In the genomic region with DNA sequence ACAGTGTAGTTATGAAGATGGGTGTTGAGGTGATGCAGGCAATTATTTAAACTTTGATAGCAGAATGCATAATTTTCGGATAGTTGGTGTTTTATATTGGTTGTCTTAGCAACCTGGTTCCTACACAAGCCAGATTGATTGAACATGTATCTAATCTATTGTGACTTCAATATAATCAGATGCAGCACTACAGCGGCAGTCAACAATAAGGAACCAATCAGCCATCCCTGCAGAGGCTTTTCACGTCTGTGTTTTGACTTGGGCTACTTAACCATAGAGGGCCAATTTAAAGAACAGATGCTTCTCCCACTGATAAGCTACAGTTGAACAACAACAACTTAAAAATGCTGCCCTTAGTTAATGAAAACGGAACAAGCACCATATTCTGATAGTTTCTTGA, we compare ENCODE assay signal across 25 mouse cellular contexts.
DNase-seq lines count a peak whose midpoint lies in the region; ATAC-seq lines count a peak whose summit lies in the region.
"Had no signal": no experiment of that assay in that cellular context is flagged by ENCODE, and none has a peak within 500 bp of the region (broad histone marks: within the 10 kb centered on the region; RNA-seq: fewer than 3 reads in every experiment).

No protein-coding gene starts in this region.

- no peaks in the 10 kb centered on the region for H3K27me3 ChIP-seq in embryonic facial prominence, embryonic 11.5 days (ENCODE audit: control insufficient read depth, insufficient read depth, low read length)
- H3K27me3 ChIP-seq in embryonic facial prominence, embryonic 10.5 days (replicated peaks; ENCODE audit: low read depth, poor library complexity, severe bottlenecking) = no peaks in the 10 kb centered on the region
- H3K27me3 ChIP-seq in hindbrain, embryonic 11.5 days (ENCODE audit: control insufficient read depth, insufficient read depth, low read length) = no peaks in the 10 kb centered on the region
- H3K27me3 ChIP-seq in hindbrain, embryonic 12.5 days = no peaks in the 10 kb centered on the region
- H3K27me3 ChIP-seq in midbrain, embryonic 12.5 days = no peaks in the 10 kb centered on the region
- no peaks in the 10 kb centered on the region for H3K27me3 ChIP-seq in midbrain, embryonic 14.5 days (ENCODE audit: control insufficient read depth, insufficient read depth, low read length)
- H3K27me3 ChIP-seq: CH12.LX; embryonic facial prominence, embryonic 12.5 days; forebrain, embryonic 12.5 days; forebrain, embryonic 15.5 days; Patski had no signal

- H3K36me3 ChIP-seq in embryonic facial prominence, embryonic 11.5 days (replicated peaks; ENCODE audit: control insufficient read depth, insufficient read depth, low read depth, low read length) = no peaks in the 10 kb centered on the region
- H3K36me3 ChIP-seq in embryonic facial prominence, embryonic 10.5 days (replicated peaks) = no peaks in the 10 kb centered on the region
- H3K36me3 ChIP-seq in hindbrain, embryonic 11.5 days (ENCODE audit: control insufficient read depth, insufficient read depth, low read length) = no peaks in the 10 kb centered on the region
- H3K36me3 ChIP-seq in hindbrain, embryonic 12.5 days = no peaks in the 10 kb centered on the region
- H3K36me3 ChIP-seq in midbrain, embryonic 12.5 days = no peaks in the 10 kb centered on the region
- H3K36me3 ChIP-seq in midbrain, embryonic 14.5 days (ENCODE audit: control insufficient read depth, insufficient read depth, low read length) = no peaks in the 10 kb centered on the region
- H3K36me3 ChIP-seq: embryonic facial prominence, embryonic 12.5 days; forebrain, embryonic 12.5 days; forebrain, embryonic 15.5 days; G1E had no signal

- H3K4me1 ChIP-seq in embryonic facial prominence, embryonic 11.5 days (ENCODE audit: control insufficient read depth, insufficient read depth, low read length) = 0 out of 2 replicates have a peak, but pooled peaks cover 2% of the 10 kb centered on the region
- 0 out of 2 replicates have a peak, but pooled peaks cover 4% of the 10 kb centered on the region for H3K4me1 ChIP-seq in embryonic facial prominence, embryonic 10.5 days
- no peaks in the 10 kb centered on the region for H3K4me1 ChIP-seq in hindbrain, embryonic 11.5 days (replicated peaks; ENCODE audit: control insufficient read depth, insufficient read depth, low read length)
- H3K4me1 ChIP-seq in hindbrain, embryonic 12.5 days = no peaks in the 10 kb centered on the region
- peaks cover 3% of the 10 kb centered on the region; the same call in 1 of the 2 replicates for H3K4me1 ChIP-seq in midbrain, embryonic 12.5 days
- no peaks in the 10 kb centered on the region; the same call in 1 of the 2 replicates for H3K4me1 ChIP-seq in midbrain, embryonic 14.5 days (ENCODE audit: control insufficient read depth, insufficient read depth, low read length)
- H3K4me1 ChIP-seq: embryonic facial prominence, embryonic 12.5 days; forebrain, embryonic 12.5 days; forebrain, embryonic 15.5 days had no signal

- H3K4me2 ChIP-seq in embryonic facial prominence, embryonic 11.5 days (ENCODE audit: low read depth, low read length) = no peak overlapping the region
- no peak overlapping the region for H3K4me2 ChIP-seq in hindbrain, embryonic 11.5 days (replicated peaks; ENCODE audit: low read depth, low read length)
- H3K4me2 ChIP-seq in hindbrain, embryonic 12.5 days (replicated peaks) = no peak overlapping the region
- no peak overlapping the region for H3K4me2 ChIP-seq in midbrain, embryonic 12.5 days (replicated peaks)
- no peak overlapping the region for H3K4me2 ChIP-seq in midbrain, embryonic 14.5 days (ENCODE audit: low read length)
- H3K4me2 ChIP-seq: embryonic facial prominence, embryonic 12.5 days; forebrain, embryonic 12.5 days; forebrain, embryonic 15.5 days had no signal

- WGBS in embryonic facial prominence, embryonic 11.5 days = 41% methylated on average over 4 of the region's 4 CpGs
- WGBS in embryonic facial prominence, embryonic 10.5 days = 50% methylated on average over 4 of the region's 4 CpGs
- 29% methylated on average over 4 of the region's 4 CpGs for WGBS in hindbrain, embryonic 11.5 days
- WGBS in hindbrain, embryonic 12.5 days = 30% methylated on average over 4 of the region's 4 CpGs
- WGBS in midbrain, embryonic 12.5 days = 26% methylated on average over 4 of the region's 4 CpGs
- WGBS in midbrain, embryonic 14.5 days = 12% methylated on average over 4 of the region's 4 CpGs

- no peak for ATAC-seq in embryonic facial prominence, embryonic 11.5 days (replicated peaks; ENCODE audit: insufficient number of reproducible peaks, low FRiP score, low TSS enrichment, low read depth)
- ATAC-seq in hindbrain, embryonic 11.5 days (ENCODE audit: low FRiP score) = peak; percentile 69
- no peak; the same call in 1 of the 2 replicates for ATAC-seq in hindbrain, embryonic 12.5 days (ENCODE audit: low FRiP score)
- peak; percentile 75; the same call in 1 of the 2 replicates for ATAC-seq in midbrain, embryonic 12.5 days (ENCODE audit: low FRiP score, low read depth)
- no peak for ATAC-seq in midbrain, embryonic 14.5 days (ENCODE audit: low FRiP score, low TSS enrichment)
- ATAC-seq: activated CD4-positive, CD25-positive, alpha-beta regulatory T cell, adult 4 months; CD4-positive, CD25-positive, alpha-beta regulatory T cell, adult 4 months; forebrain, embryonic 15.5 days; forebrain, postnatal 0 days; Patski had no signal

- H3K27ac ChIP-seq in embryonic facial prominence, embryonic 11.5 days (replicated peaks; ENCODE audit: low read depth, low read length) = no peak overlapping the region
- H3K27ac ChIP-seq in embryonic facial prominence, embryonic 10.5 days (replicated peaks) = no peak overlapping the region
- no peak overlapping the region for H3K27ac ChIP-seq in hindbrain, embryonic 11.5 days (ENCODE audit: low read depth, low read length)
- no peak overlapping the region for H3K27ac ChIP-seq in hindbrain, embryonic 12.5 days
- H3K27ac ChIP-seq in midbrain, embryonic 12.5 days (replicated peaks) = no peak overlapping the region
- H3K27ac ChIP-seq in midbrain, embryonic 14.5 days (replicated peaks; ENCODE audit: low read depth, low read length) = no peak overlapping the region
- H3K27ac ChIP-seq: embryonic facial prominence, embryonic 12.5 days; forebrain, embryonic 12.5 days; forebrain, embryonic 15.5 days had no signal

- no peak overlapping the region for H3K4me3 ChIP-seq in embryonic facial prominence, embryonic 11.5 days (ENCODE audit: low read depth, low read length)
- H3K4me3 ChIP-seq in embryonic facial prominence, embryonic 10.5 days = no peak overlapping the region
- H3K4me3 ChIP-seq in hindbrain, embryonic 11.5 days (ENCODE audit: low read depth, low read length) = no peak overlapping the region
- H3K4me3 ChIP-seq in hindbrain, embryonic 12.5 days = no peak overlapping the region
- H3K4me3 ChIP-seq in midbrain, embryonic 12.5 days = no peak overlapping the region
- H3K4me3 ChIP-seq in midbrain, embryonic 14.5 days (replicated peaks; ENCODE audit: low read depth, low read length) = no peak overlapping the region
- H3K4me3 ChIP-seq: embryonic facial prominence, embryonic 12.5 days; forebrain, embryonic 12.5 days; forebrain, embryonic 15.5 days had no signal

- no peaks in the 10 kb centered on the region for H3K9me3 ChIP-seq in embryonic facial prominence, embryonic 11.5 days (replicated peaks; ENCODE audit: control insufficient read depth, low read length)
- no peaks in the 10 kb centered on the region for H3K9me3 ChIP-seq in embryonic facial prominence, embryonic 10.5 days
- no peaks in the 10 kb centered on the region for H3K9me3 ChIP-seq in hindbrain, embryonic 11.5 days (ENCODE audit: control insufficient read depth, low read length)
- H3K9me3 ChIP-seq in hindbrain, embryonic 12.5 days (replicated peaks) = no peaks in the 10 kb centered on the region
- no peaks in the 10 kb centered on the region for H3K9me3 ChIP-seq in midbrain, embryonic 12.5 days
- H3K9me3 ChIP-seq in midbrain, embryonic 14.5 days (ENCODE audit: control insufficient read depth, low read length) = no peaks in the 10 kb centered on the region
- H3K9me3 ChIP-seq: embryonic facial prominence, embryonic 12.5 days; forebrain, embryonic 12.5 days; forebrain, embryonic 15.5 days had no signal

- DNase-seq in embryonic facial prominence, embryonic 11.5 days (ENCODE audit: low spot score) = peak; percentile 41
- DNase-seq in embryonic facial prominence, embryonic 10.5 days (ENCODE audit: low spot score) = no peak
- peak; percentile 25 for DNase-seq in hindbrain, embryonic 11.5 days (ENCODE audit: low spot score)
- no peak for DNase-seq in midbrain, embryonic 14.5 days
- DNase-seq in hindlimb bud, embryonic 11.5 days (ENCODE audit: extremely low spot score, low read depth, low spot score) = peak; percentile 12
- DNase-seq: adrenal gland, adult 8-10 months; adrenal gland, postnatal 14 days; adrenal gland, postnatal 36 days; B cell, adult 2 months; cerebellum, adult 11-12 months; cerebellum, adult 2 months; cerebellum, adult 9-10 months; cerebellum, postnatal 10 days; cerebellum, postnatal 25 days; forebrain, postnatal 0 days had no signal

- H3K9ac ChIP-seq in embryonic facial prominence, embryonic 11.5 days (replicated peaks; ENCODE audit: low read length) = no peak overlapping the region
- no peak overlapping the region for H3K9ac ChIP-seq in hindbrain, embryonic 11.5 days (ENCODE audit: low read depth, low read length)
- no peak overlapping the region for H3K9ac ChIP-seq in hindbrain, embryonic 12.5 days
- no peak overlapping the region for H3K9ac ChIP-seq in midbrain, embryonic 12.5 days (replicated peaks)
- no peak overlapping the region for H3K9ac ChIP-seq in midbrain, embryonic 14.5 days (replicated peaks; ENCODE audit: low read length)
- H3K9ac ChIP-seq: embryonic facial prominence, embryonic 12.5 days; forebrain, embryonic 12.5 days; forebrain, embryonic 15.5 days; forebrain, postnatal 0 days had no signal

Comparison
In these comparisons a context has a peak if more than half of its experiments do, and no peak if none do; other contexts are left out.
1. ATAC-seq: peak in hindbrain, embryonic 11.5 days (single experiment) and midbrain, embryonic 12.5 days (single experiment); none in embryonic facial prominence, embryonic 11.5 days (single experiment), hindbrain, embryonic 12.5 days (single experiment) and midbrain, embryonic 14.5 days (single experiment).
2. DNase-seq: peak in embryonic facial prominence, embryonic 11.5 days (single experiment), hindbrain, embryonic 11.5 days (single experiment) and hindlimb bud, embryonic 11.5 days (single experiment); none in embryonic facial prominence, embryonic 10.5 days (single experiment) and midbrain, embryonic 14.5 days (single experiment).